Mouse (Mus musculus) heart, embryonic 12.5 days (tissue): ENCODE data around the gene Mcm8. TPM values are rescaled to one million over a fixed set of nuclear protein-coding genes. Genes with fewer than 3 reads are reported as not detected.

Experiments
- ATAC-seq: fragments of 200-750 bp; cut with Nextera tagmentation; 2 replicates; pipeline ENCODE4 v1.8.0; 2017; ENCODE audit warnings: moderate TSS enrichment, moderate library complexity; ENCODE audit not compliant: insufficient number of reproducible peaks, low FRiP score
- H3K27ac ChIP-seq: fragments of 300-500 bp; sonication (generic); 2 replicates; pipeline ENCODE4 v1.5.1; 2016; ENCODE audit warnings: mild to moderate bottlenecking, moderate library complexity; ENCODE audit not compliant: poor library complexity, severe bottlenecking
- H3K27me3 ChIP-seq: fragments of 300-500 bp; sonication (generic); replicated peaks from 2 replicates; pipeline ENCODE4 v1.6.1; 2016; ENCODE audit warnings: mild to moderate bottlenecking, moderate library complexity
- H3K36me3 ChIP-seq: fragments of 300-500 bp; sonication (generic); 2 replicates; pipeline ENCODE4 v1.6.1; 2016; ENCODE audit warnings: mild to moderate bottlenecking, moderate library complexity
- H3K4me1 ChIP-seq: fragments of 300-500 bp; sonication (generic); replicated peaks from 2 replicates; pipeline ENCODE4 v1.6.1; 2016; ENCODE audit warnings: mild to moderate bottlenecking
- H3K4me2 ChIP-seq: fragments of 300-500 bp; sonication (generic); 2 replicates; pipeline ENCODE4 v1.6.1; 2016; ENCODE audit warnings: mild to moderate bottlenecking, moderate library complexity
- H3K4me3 ChIP-seq: fragments of 300-500 bp; sonication (generic); 2 replicates; pipeline ENCODE4 v1.5.1; 2016; ENCODE audit warnings: mild to moderate bottlenecking
- H3K9ac ChIP-seq: fragments of 300-500 bp; sonication (generic); 2 replicates; pipeline ENCODE4 v1.6.1; 2016; ENCODE audit warnings: mild to moderate bottlenecking, moderate library complexity
- H3K9me3 ChIP-seq: fragments of 300-500 bp; sonication (generic); replicated peaks from 2 replicates; pipeline ENCODE4 v1.6.1; 2016; ENCODE audit warnings: mild to moderate bottlenecking, moderate library complexity
- WGBS: fragments of 180-500 bp; shearing (Covaris S2); methylation state at CpG from one replicate; pipeline ENCODE4 v1.1.7; 2016; 5-methylcytosine and 5-hydroxymethylcytosine counted together
- polyA plus RNA-seq: library from polyadenylated mRNA; unstranded; fragments of >200 nt; fragmentation: Nextera tagmentation; extraction: Ambion mirVana; gene quantifications from 2 replicates; pipeline ENCODE4 v1.2.1, GENCODE M21; 2016

Mcm8 gene
- polyA plus RNA-seq, 1 experiment from 2014 or later, result 13.2 TPM

DNA sequence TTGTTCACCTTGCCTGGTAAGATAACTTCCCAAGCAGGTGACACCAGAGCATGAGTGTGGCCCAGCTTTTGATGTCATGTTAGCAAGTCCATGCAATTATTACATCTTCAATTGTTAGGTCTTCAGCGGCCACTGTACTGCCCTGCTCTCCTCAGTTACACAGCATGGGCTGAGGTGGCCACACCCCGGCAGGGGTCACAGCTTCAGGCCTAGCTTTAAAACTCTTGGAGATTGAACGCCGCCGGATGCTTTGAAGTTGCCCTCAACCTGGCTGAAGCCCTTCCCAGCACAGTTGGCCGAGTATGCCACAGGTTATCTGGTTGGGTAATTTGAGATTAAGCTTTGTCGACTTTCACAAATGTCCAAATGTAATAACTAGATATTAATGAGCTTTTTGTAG, 31.6 kb downstream of the Mcm8 start:
- Histone ChIP-seq H3K27ac (no peak overlapping the region), H3K4me1 (peaks cover 11% of the 10 kb centered on the region), H3K9me3 (no peaks in the 10 kb centered on the region), H3K27me3 (no peaks in the 10 kb centered on the region), H3K9ac (peak overlapping the region; percentile 97; the same call in 1 of the 2 replicates), H3K36me3 (peaks cover 11% of the 10 kb centered on the region), H3K4me3 (peak overlapping the region; percentile 98), H3K4me2 (peak overlapping the region; percentile 76)
- WGBS, result 33% methylated on average over 7 of the region's 7 CpGs
- no peak for ATAC-seq

GRCm38 (mm10) chr2:132848361-132848760, 32.4 kb downstream of the Mcm8 start:
- Histone ChIP-seq H3K9ac (no peak overlapping the region), H3K9me3 (no peaks in the 10 kb centered on the region), H3K36me3 (peaks cover 11% of the 10 kb centered on the region), H3K4me2 (no peak overlapping the region; the same call in 1 of the 2 replicates), H3K27me3 (no peaks in the 10 kb centered on the region), H3K4me1 (peaks cover 11% of the 10 kb centered on the region), H3K4me3 (0 out of 2 replicates have a peak overlapping the region, but pooled peaks have one; percentile 98), H3K27ac (no peak overlapping the region)
- ATAC-seq, result no peak
- 85% methylated on average over 4 of the region's 4 CpGs for WGBS

DNA sequence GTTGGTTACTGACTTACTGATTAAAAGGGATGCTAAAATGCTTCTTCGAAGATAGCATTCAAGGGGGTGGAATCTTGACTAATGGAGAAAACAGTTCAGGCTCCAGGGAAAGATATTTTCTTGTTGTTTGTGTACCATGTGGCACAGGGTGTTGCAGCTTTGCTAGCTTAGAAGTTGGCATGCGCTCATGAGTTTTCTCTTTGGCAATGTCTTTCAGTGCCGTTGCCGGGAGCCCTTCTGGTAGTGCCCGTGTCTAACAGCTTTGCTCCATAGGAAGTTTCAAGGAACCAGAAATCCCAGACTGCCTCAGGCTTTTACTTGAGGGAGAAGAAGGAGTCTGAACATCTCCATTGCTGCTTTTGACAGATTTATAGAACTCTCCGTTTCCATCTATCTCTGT, 33.2 kb downstream of the Mcm8 start:
- Histone ChIP-seq H3K4me1 (peaks cover 11% of the 10 kb centered on the region), H3K36me3 (peaks cover 12% of the 10 kb centered on the region), H3K9me3 (no peaks in the 10 kb centered on the region), H3K9ac (no peak overlapping the region), H3K27me3 (no peaks in the 10 kb centered on the region), H3K4me3 (no peak overlapping the region), H3K27ac (no peak overlapping the region), H3K4me2 (no peak overlapping the region)
- ATAC-seq, result no peak
- WGBS, result 91% methylated on average over 6 of the region's 6 CpGs

GRCm38 (mm10) chr2:132853051-132853450, 37.1 kb downstream of the Mcm8 start:
- no peaks in the 10 kb centered on the region for H3K9me3 ChIP-seq
- H3K27ac ChIP-seq, result no peak overlapping the region
- WGBS, result 85% methylated on average over 1 of the region's 1 CpGs
- H3K27me3 ChIP-seq, result no peaks in the 10 kb centered on the region
- no peak overlapping the region for H3K4me2 ChIP-seq
- H3K9ac ChIP-seq, result no peak overlapping the region
- peaks cover 12% of the 10 kb centered on the region for H3K36me3 ChIP-seq
- H3K4me3 ChIP-seq, result no peak overlapping the region
- peaks cover 3% of the 10 kb centered on the region for H3K4me1 ChIP-seq
- no peak for ATAC-seq

GRCm38 (mm10) chr2:132856333-132856732, 40.4 kb downstream of the Mcm8 start:
- WGBS, result 60% methylated on average over 5 of the region's 5 CpGs
- 0 out of 2 replicates have a peak, but pooled peaks have one; percentile 45 for ATAC-seq
- no peak overlapping the region for H3K27ac ChIP-seq
- no peak overlapping the region for H3K9ac ChIP-seq
- no peaks in the 10 kb centered on the region for H3K9me3 ChIP-seq
- no peaks in the 10 kb centered on the region for H3K27me3 ChIP-seq
- H3K4me2 ChIP-seq, result no peak overlapping the region
- H3K4me3 ChIP-seq, result no peak overlapping the region
- H3K36me3 ChIP-seq, result peaks cover 4% of the 10 kb centered on the region; the same call in 1 of the 2 replicates
- peaks cover 7% of the 10 kb centered on the region; the same call in 1 of the 2 replicates for H3K4me1 ChIP-seq

GRCm38 (mm10) chr2:132860435-132860834, 44.5 kb downstream of the Mcm8 start:
- no peak overlapping the region for H3K4me2 ChIP-seq

GRCm38 (mm10) chr2:132861456-132861855, 45.5 kb downstream of the Mcm8 start:
- H3K4me2 ChIP-seq, result no peak overlapping the region
- no peaks in the 10 kb centered on the region for H3K9me3 ChIP-seq
- no peak overlapping the region for H3K9ac ChIP-seq
- peaks cover 16% of the 10 kb centered on the region for H3K36me3 ChIP-seq
- H3K4me1 ChIP-seq, result peaks cover 7% of the 10 kb centered on the region; the same call in 1 of the 2 replicates
- WGBS, result 85% methylated on average over 2 of the region's 2 CpGs
- no peaks in the 10 kb centered on the region for H3K27me3 ChIP-seq
- no peak overlapping the region for H3K27ac ChIP-seq
- no peak for ATAC-seq
- H3K4me3 ChIP-seq, result no peak overlapping the region

More at GRCm38 (mm10) chr2:132860435-132860834, 44.5 kb downstream of the Mcm8 start:
- Histone ChIP-seq H3K36me3 (peaks cover 10% of the 10 kb centered on the region), H3K4me1 (peaks cover 7% of the 10 kb centered on the region; the same call in 1 of the 2 replicates), H3K9me3 (no peaks in the 10 kb centered on the region), H3K9ac (no peak overlapping the region), H3K4me3 (no peak overlapping the region), H3K27me3 (no peaks in the 10 kb centered on the region), H3K27ac (no peak overlapping the region)
- ATAC-seq, result no peak

GRCm38 (mm10) chr2:132863325-132863724, 47.4 kb downstream of the Mcm8 start:
- Histone ChIP-seq H3K4me1 (peaks cover 7% of the 10 kb centered on the region; the same call in 1 of the 2 replicates), H3K36me3 (peaks cover 22% of the 10 kb centered on the region), H3K27ac (no peak overlapping the region), H3K9ac (no peak overlapping the region), H3K4me2 (no peak overlapping the region), H3K27me3 (no peaks in the 10 kb centered on the region), H3K4me3 (no peak overlapping the region), H3K9me3 (no peaks in the 10 kb centered on the region)
- ATAC-seq, result no peak
- 92% methylated on average over 2 of the region's 2 CpGs for WGBS

DNA sequence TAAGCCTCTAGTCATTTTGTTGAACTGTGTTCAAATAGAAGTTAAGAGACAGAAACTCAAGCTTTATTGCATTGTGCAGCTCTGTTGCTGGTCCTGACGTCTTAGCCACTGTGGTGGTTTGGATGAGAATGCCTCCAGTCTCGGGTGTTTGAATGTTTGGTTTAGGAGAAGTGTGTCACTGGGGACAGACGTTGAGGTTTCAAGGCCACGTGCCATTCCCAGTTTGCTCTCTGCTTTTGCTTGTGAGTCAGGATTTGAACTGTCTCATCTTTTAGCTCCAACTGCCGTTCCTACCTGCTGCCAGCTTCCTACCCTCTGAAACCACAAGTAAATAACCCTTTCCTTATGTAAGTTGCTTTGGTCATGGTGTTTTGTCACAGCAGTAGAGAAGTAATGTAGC, 51.6 kb downstream of the Mcm8 start:
- Histone ChIP-seq H3K4me3 (no peak overlapping the region), H3K36me3 (peaks cover 22% of the 10 kb centered on the region), H3K4me1 (no peaks in the 10 kb centered on the region), H3K4me2 (no peak overlapping the region), H3K27ac (no peak overlapping the region), H3K27me3 (no peaks in the 10 kb centered on the region), H3K9me3 (no peaks in the 10 kb centered on the region), H3K9ac (no peak overlapping the region)
- WGBS, result 69% methylated on average over 5 of the region's 5 CpGs
- no peak for ATAC-seq

GRCm38 (mm10) chr2:132869682-132870081, 53.7 kb downstream of the Mcm8 start:
- Histone ChIP-seq H3K4me1 (no peaks in the 10 kb centered on the region), H3K9me3 (no peaks in the 10 kb centered on the region), H3K27ac (no peak overlapping the region), H3K36me3 (peaks cover 17% of the 10 kb centered on the region), H3K27me3 (no peaks in the 10 kb centered on the region), H3K9ac (no peak overlapping the region), H3K4me3 (no peak overlapping the region), H3K4me2 (no peak overlapping the region)
- WGBS, result 87% methylated on average over 5 of the region's 5 CpGs
- ATAC-seq, result no peak

DNA sequence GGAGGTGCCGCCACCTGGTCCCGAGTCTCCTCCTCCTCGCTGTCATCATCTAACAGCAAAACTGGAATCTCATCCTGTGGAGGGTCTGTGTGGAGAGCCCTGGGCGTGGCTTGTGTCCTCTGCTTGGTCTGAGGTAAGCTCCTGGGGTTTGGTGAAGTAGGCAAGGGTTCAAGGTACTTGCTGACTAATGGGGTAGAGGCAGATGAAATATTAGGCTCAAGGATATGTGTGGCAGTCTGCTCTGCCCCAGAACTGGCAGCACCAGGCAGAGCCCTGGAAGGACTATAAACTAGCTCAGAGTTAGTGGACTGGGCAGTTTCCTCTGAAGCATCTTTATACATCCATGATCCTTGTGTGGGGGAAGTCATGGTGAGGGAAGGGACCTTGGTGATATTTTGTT, 54.3 kb downstream of the Mcm8 start:
- Histone ChIP-seq H3K4me3 (no peak overlapping the region), H3K4me2 (no peak overlapping the region), H3K9ac (no peak overlapping the region), H3K36me3 (peaks cover 14% of the 10 kb centered on the region), H3K9me3 (no peaks in the 10 kb centered on the region), H3K4me1 (no peaks in the 10 kb centered on the region), H3K27me3 (no peaks in the 10 kb centered on the region), H3K27ac (no peak overlapping the region)
- no peak for ATAC-seq
- WGBS, result 73% methylated on average over 4 of the region's 4 CpGs

GRCm38 (mm10) chr2:132871663-132872062, 55.7 kb downstream of the Mcm8 start:
- 76% methylated on average over 3 of the region's 3 CpGs for WGBS
- H3K4me1 ChIP-seq, result no peaks in the 10 kb centered on the region
- H3K4me2 ChIP-seq, result no peak overlapping the region
- H3K36me3 ChIP-seq, result 0 out of 2 replicates have a peak, but pooled peaks cover 6% of the 10 kb centered on the region
- no peak for ATAC-seq
- H3K9me3 ChIP-seq, result no peaks in the 10 kb centered on the region
- no peak overlapping the region for H3K9ac ChIP-seq
- H3K27me3 ChIP-seq, result no peaks in the 10 kb centered on the region
- H3K27ac ChIP-seq, result no peak overlapping the region
- H3K4me3 ChIP-seq, result no peak overlapping the region
